Mouse (Mus musculus): Measurements from ENCODE around the gene Luc7l2. TPM values are rescaled to one million over a fixed set of nuclear protein-coding genes. Genes with fewer than 3 reads are reported as not detected.

The Luc7l2 gene
- polyA plus RNA-seq, 1 experiment from 2014 or later: 35.8 TPM

- no peak overlapping the region for H3K4me2 ChIP-seq (ENCODE audit: low read length)
- H3K9ac ChIP-seq (ENCODE audit: low read depth, low read length): no peak overlapping the region
- H3K9me3 ChIP-seq (replicated peaks; ENCODE audit: control insufficient read depth, low read length, poor library complexity, severe bottlenecking): no peaks in the 10 kb centered on the region
- H3K4me1 ChIP-seq (ENCODE audit: control insufficient read depth, insufficient read depth, low read length): peaks cover 15% of the 10 kb centered on the region
- H3K27me3 ChIP-seq (ENCODE audit: control insufficient read depth, insufficient read depth, low read depth, low read length): peaks cover 30% of the 10 kb centered on the region
- no peak overlapping the region for H3K27ac ChIP-seq (ENCODE audit: low read length)
- WGBS: 82% methylated on average over 11 of the region's 11 CpGs
- H3K4me3 ChIP-seq (ENCODE audit: low read depth, low read length): no peak overlapping the region
- ATAC-seq: no peak
- H3K36me3 ChIP-seq (ENCODE audit: control insufficient read depth, insufficient read depth, low read length): no peaks in the 10 kb centered on the region
Observed at GRCm38 (mm10) chr6:38640401-38640800, 89.3 kb downstream of the Luc7l2 start.

- no peak overlapping the region for H3K27ac ChIP-seq (ENCODE audit: low read length)
- no peak overlapping the region for H3K4me2 ChIP-seq (ENCODE audit: low read length)
- H3K36me3 ChIP-seq (ENCODE audit: control insufficient read depth, insufficient read depth, low read length): no peaks in the 10 kb centered on the region
- H3K27me3 ChIP-seq (ENCODE audit: control insufficient read depth, insufficient read depth, low read depth, low read length): peaks cover 25% of the 10 kb centered on the region
- 71% methylated on average over 5 of the region's 5 CpGs for WGBS
- H3K9ac ChIP-seq (ENCODE audit: low read depth, low read length): no peak overlapping the region
- no peaks in the 10 kb centered on the region for H3K9me3 ChIP-seq (replicated peaks; ENCODE audit: control insufficient read depth, low read length, poor library complexity, severe bottlenecking)
- ATAC-seq: no peak
- H3K4me3 ChIP-seq (ENCODE audit: low read depth, low read length): no peak overlapping the region
- peaks cover 10% of the 10 kb centered on the region for H3K4me1 ChIP-seq (ENCODE audit: control insufficient read depth, insufficient read depth, low read length)
Observed at GRCm38 (mm10) chr6:38641228-38641627, 90.1 kb downstream of the Luc7l2 start.

- H3K27ac ChIP-seq (ENCODE audit: low read length): no peak overlapping the region
- 44% methylated on average over 5 of the region's 5 CpGs for WGBS
- no peak for ATAC-seq
- no peaks in the 10 kb centered on the region for H3K36me3 ChIP-seq (ENCODE audit: control insufficient read depth, insufficient read depth, low read length)
- no peak overlapping the region for H3K4me2 ChIP-seq (ENCODE audit: low read length)
- H3K27me3 ChIP-seq (ENCODE audit: control insufficient read depth, insufficient read depth, low read depth, low read length): peaks cover 23% of the 10 kb centered on the region
- H3K4me3 ChIP-seq (ENCODE audit: low read depth, low read length): no peak overlapping the region
- H3K9ac ChIP-seq (ENCODE audit: low read depth, low read length): no peak overlapping the region
- no peaks in the 10 kb centered on the region for H3K9me3 ChIP-seq (replicated peaks; ENCODE audit: control insufficient read depth, low read length, poor library complexity, severe bottlenecking)
- peaks cover 7% of the 10 kb centered on the region for H3K4me1 ChIP-seq (ENCODE audit: control insufficient read depth, insufficient read depth, low read length)
Observed at GRCm38 (mm10) chr6:38641645-38642044, 90.5 kb downstream of the Luc7l2 start.

GRCm38 (mm10) chr6:38642593-38642992 is 91.5 kb downstream of the Luc7l2 start:
- Histone ChIP-seq H3K27ac (ENCODE audit: low read length) (no peak overlapping the region), H3K27me3 (ENCODE audit: control insufficient read depth, insufficient read depth, low read depth, low read length) (peaks cover 17% of the 10 kb centered on the region), H3K4me3 (ENCODE audit: low read depth, low read length) (no peak overlapping the region), H3K4me2 (ENCODE audit: low read length) (no peak overlapping the region), H3K9me3 (replicated peaks; ENCODE audit: control insufficient read depth, low read length, poor library complexity, severe bottlenecking) (no peaks in the 10 kb centered on the region), H3K4me1 (ENCODE audit: control insufficient read depth, insufficient read depth, low read length) (no peaks in the 10 kb centered on the region), H3K9ac (ENCODE audit: low read depth, low read length) (no peak overlapping the region), H3K36me3 (ENCODE audit: control insufficient read depth, insufficient read depth, low read length) (no peaks in the 10 kb centered on the region)
- ATAC-seq: no peak
- 83% methylated on average over 5 of the region's 5 CpGs for WGBS

GRCm38 (mm10) chr6:38643039-38643438 is 91.9 kb downstream of the Luc7l2 start:
- no peaks in the 10 kb centered on the region for H3K4me1 ChIP-seq (ENCODE audit: control insufficient read depth, insufficient read depth, low read length)
- WGBS: 68% methylated on average over 3 of the region's 3 CpGs
- no peak for ATAC-seq
- H3K27me3 ChIP-seq (ENCODE audit: control insufficient read depth, insufficient read depth, low read depth, low read length): peaks cover 13% of the 10 kb centered on the region
- H3K9me3 ChIP-seq (replicated peaks; ENCODE audit: control insufficient read depth, low read length, poor library complexity, severe bottlenecking): no peaks in the 10 kb centered on the region
- H3K27ac ChIP-seq (ENCODE audit: low read length): no peak overlapping the region
- H3K4me2 ChIP-seq (ENCODE audit: low read length): no peak overlapping the region
- no peak overlapping the region for H3K9ac ChIP-seq (ENCODE audit: low read depth, low read length)
- H3K36me3 ChIP-seq (ENCODE audit: control insufficient read depth, insufficient read depth, low read length): no peaks in the 10 kb centered on the region
- H3K4me3 ChIP-seq (ENCODE audit: low read depth, low read length): no peak overlapping the region

- H3K27ac ChIP-seq (ENCODE audit: low read length): no peak overlapping the region
- H3K4me3 ChIP-seq (ENCODE audit: low read depth, low read length): no peak overlapping the region
- H3K9me3 ChIP-seq (replicated peaks; ENCODE audit: control insufficient read depth, low read length, poor library complexity, severe bottlenecking): no peaks in the 10 kb centered on the region
- 66% methylated on average over 3 of the region's 3 CpGs for WGBS
- no peaks in the 10 kb centered on the region for H3K4me1 ChIP-seq (ENCODE audit: control insufficient read depth, insufficient read depth, low read length)
- H3K9ac ChIP-seq (ENCODE audit: low read depth, low read length): no peak overlapping the region
- H3K27me3 ChIP-seq (ENCODE audit: control insufficient read depth, insufficient read depth, low read depth, low read length): no peaks in the 10 kb centered on the region
- H3K4me2 ChIP-seq (ENCODE audit: low read length): no peak overlapping the region
- no peaks in the 10 kb centered on the region for H3K36me3 ChIP-seq (ENCODE audit: control insufficient read depth, insufficient read depth, low read length)
- no peak for ATAC-seq
Observed at GRCm38 (mm10) chr6:38649545-38649944, 98.4 kb downstream of the Luc7l2 start.

- peak; percentile 76 for ATAC-seq
- H3K4me3 ChIP-seq (ENCODE audit: low read depth, low read length): no peak overlapping the region
- no peaks in the 10 kb centered on the region for H3K27me3 ChIP-seq (ENCODE audit: control insufficient read depth, insufficient read depth, low read depth, low read length)
- H3K4me2 ChIP-seq (ENCODE audit: low read length): no peak overlapping the region
- H3K9ac ChIP-seq (ENCODE audit: low read depth, low read length): no peak overlapping the region
- no peaks in the 10 kb centered on the region for H3K36me3 ChIP-seq (ENCODE audit: control insufficient read depth, insufficient read depth, low read length)
- no peak overlapping the region for H3K27ac ChIP-seq (ENCODE audit: low read length)
- 43% methylated on average over 14 of the region's 14 CpGs for whole genome bisulfite sequencing
- H3K4me1 ChIP-seq (ENCODE audit: control insufficient read depth, insufficient read depth, low read length): no peaks in the 10 kb centered on the region
- H3K9me3 ChIP-seq (replicated peaks; ENCODE audit: control insufficient read depth, low read length, poor library complexity, severe bottlenecking): no peaks in the 10 kb centered on the region
Observed at GRCm38 (mm10) chr6:38650263-38650937, 99.3 kb downstream of the Luc7l2 start.

Small RNA genes lying within 50 kb of the gene (microRNA-seq; reads per million reads assigned to microRNA genes)
- not detected for gene Mir7670

Other genes starting within 250 kb of the Luc7l2 start
- gene Zc3hav1, start 196.7 kb upstream of the Luc7l2 start, polyA plus RNA-seq (2015; fragmentation: Nextera tagmentation; extraction: Ambion mirVana): 1.0 and 1.1 TPM in 2 replicates
- 5.5 and 7.6 TPM in 2 replicates for gene Ttc26, start 169.9 kb upstream of the Luc7l2 start, polyA plus RNA-seq (2015; fragmentation: Nextera tagmentation; extraction: Ambion mirVana)
- 16.4 and 20.3 TPM in 2 replicates for gene Ubn2, start 117.4 kb upstream of the Luc7l2 start, polyA plus RNA-seq (2015; fragmentation: Nextera tagmentation; extraction: Ambion mirVana)
- gene Fmc1, start 17.8 kb upstream of the Luc7l2 start, polyA plus RNA-seq (2015; fragmentation: Nextera tagmentation; extraction: Ambion mirVana): 201 and 204 TPM in 2 replicates
- gene Klrg2, start 85.9 kb downstream of the Luc7l2 start, polyA plus RNA-seq (2015; fragmentation: Nextera tagmentation; extraction: Ambion mirVana): not detected in 2 replicates
- 15.6 and 22.9 TPM in 2 replicates for gene Clec2l, start 111.7 kb downstream of the Luc7l2 start, polyA plus RNA-seq (2015; fragmentation: Nextera tagmentation; extraction: Ambion mirVana)

Measured in midbrain, embryonic 16.5 days (tissue).